9 mouse cellular contexts compared by ENCODE assay signal in the genomic region with DNA sequence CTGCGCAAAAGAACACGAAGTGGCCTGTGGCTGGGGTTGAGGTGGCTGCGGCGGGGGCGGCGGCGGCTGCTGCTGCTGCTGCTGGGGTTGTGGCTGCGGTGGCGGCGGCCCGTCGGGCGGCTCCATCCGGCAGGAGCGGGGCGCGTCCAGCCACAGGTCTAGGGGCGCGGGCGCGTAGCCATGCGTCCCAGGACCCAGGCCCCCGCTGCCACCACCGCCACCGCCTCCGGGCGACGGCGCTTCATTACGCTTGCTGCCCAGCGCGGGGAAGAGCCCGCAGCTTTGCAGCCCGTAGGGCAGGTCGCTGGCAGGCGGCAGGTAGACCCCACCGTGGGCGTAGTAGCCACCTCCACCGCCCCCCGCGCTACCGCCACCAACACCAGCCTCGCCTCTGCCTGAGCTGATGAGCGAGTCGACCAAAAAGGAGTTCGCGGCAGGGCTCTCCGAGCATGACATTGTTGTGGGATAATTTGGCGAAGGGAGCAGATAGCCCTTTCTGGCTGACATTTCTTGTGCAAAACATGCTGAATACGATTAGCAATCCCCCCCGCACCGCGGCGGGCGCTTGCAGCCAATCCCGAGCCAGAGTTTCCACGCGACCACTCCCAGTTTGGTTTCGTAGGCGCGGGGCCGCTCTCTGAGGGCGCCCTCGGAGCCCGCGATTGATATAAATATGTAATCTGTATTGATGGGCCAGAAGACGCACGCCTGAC. TPM values are rescaled to one million over a fixed set of nuclear protein-coding genes. Genes with fewer than 3 reads are reported as not detected.
A peak's percentile ranks its signal among the peaks of the same experiment; 100 is the strongest.
DNase-seq lines count a peak whose midpoint lies in the region; ATAC-seq and TF ChIP-seq lines count a peak whose summit lies in the region.
"Had no signal": no experiment of that assay in that cellular context is flagged by ENCODE, and none has a peak within 500 bp of the region (broad histone marks: within the 10 kb centered on the region; RNA-seq: fewer than 3 reads in every experiment).

No protein-coding gene starts in this region.

- no peak for ATAC-seq in midbrain, postnatal 0 days (ENCODE audit: low FRiP score)
- no peak for ATAC-seq in erythroid progenitor cell, adult 5-6 weeks (replicated peaks; ENCODE audit: low FRiP score, poor library complexity, severe bottlenecking)
- no peak for ATAC-seq in lung, postnatal 0 days

- 2% methylated on average over 68 of the region's 68 CpGs for WGBS in midbrain, embryonic 10.5 days
- 2% methylated on average over 48 of the region's 68 CpGs for WGBS in midbrain, postnatal 0 days
- 4% methylated on average over 49 of the region's 68 CpGs for WGBS in lung, postnatal 0 days

- peaks cover 100% of the 10 kb centered on the region for H3K27me3 ChIP-seq in midbrain, embryonic 10.5 days (ENCODE audit: low read depth, poor library complexity, severe bottlenecking)
- peaks cover 92% of the 10 kb centered on the region for H3K27me3 ChIP-seq in midbrain, postnatal 0 days (ENCODE audit: insufficient read depth, low read length)
- peaks cover 95% of the 10 kb centered on the region for H3K27me3 ChIP-seq in lung, postnatal 0 days (replicated peaks; ENCODE audit: insufficient read depth, low read length)

- H3K4me2 ChIP-seq in midbrain, postnatal 0 days (ENCODE audit: low read depth, low read length, poor library complexity, severe bottlenecking) = no peak overlapping the region
- H3K4me2 ChIP-seq in lung, postnatal 0 days (replicated peaks; ENCODE audit: low read depth, low read length) = no peak overlapping the region

- H3K9me3 ChIP-seq in midbrain, embryonic 10.5 days (replicated peaks) = no peaks in the 10 kb centered on the region
- H3K9me3 ChIP-seq in midbrain, postnatal 0 days (ENCODE audit: low read length) = no peaks in the 10 kb centered on the region
- no peaks in the 10 kb centered on the region for H3K9me3 ChIP-seq in lung, postnatal 0 days (ENCODE audit: low read length)

- no peak overlapping the region for H3K9ac ChIP-seq in midbrain, postnatal 0 days (replicated peaks; ENCODE audit: low read length, poor library complexity, severe bottlenecking)
- H3K9ac ChIP-seq in lung, postnatal 0 days (replicated peaks; ENCODE audit: low read depth) = no peak overlapping the region

- no peak overlapping the region for H3K27ac ChIP-seq in midbrain, embryonic 10.5 days (replicated peaks)
- no peak overlapping the region for H3K27ac ChIP-seq in midbrain, postnatal 0 days (ENCODE audit: low read depth, low read length)
- H3K27ac ChIP-seq in embryonic fibroblast, embryonic 13.5 days (ENCODE audit: insufficient read depth, low read length) = no peak overlapping the region
- H3K27ac ChIP-seq in lung, postnatal 0 days (ENCODE audit: low read length) = no peak overlapping the region

- no peak for TF ChIP-seq CTCF in midbrain, postnatal 0 days (IDR thresholded peaks at IDR 0.05)
- no peak for TF ChIP-seq CTCF in embryonic fibroblast, embryonic 13.5 days (IDR thresholded peaks at IDR 0.05; ENCODE audit: borderline replicate concordance, insufficient read depth, low read length)
- no peak for TF ChIP-seq CTCF in lung, postnatal 0 days (IDR thresholded peaks at IDR 0.05)

- DNase-seq in midbrain, embryonic 10.5 days (ENCODE audit: low spot score) = no peak
- no peak for DNase-seq in midbrain, postnatal 0 days (ENCODE audit: low spot score)
- DNase-seq in kidney, postnatal 10 days = peak; percentile 91
- DNase-seq in urinary bladder, postnatal 10 days (ENCODE audit: low spot score) = peak; percentile 31
- DNase-seq in lung, postnatal 0 days (ENCODE audit: low spot score) = no peak
- DNase-seq: cerebellum, adult 8-10 months had no signal

- H3K4me1 ChIP-seq in midbrain, embryonic 10.5 days = peaks cover 7% of the 10 kb centered on the region; the same call in 1 of the 2 replicates
- H3K4me1 ChIP-seq in midbrain, postnatal 0 days (ENCODE audit: insufficient read depth, low read length) = no peaks in the 10 kb centered on the region
- no peaks in the 10 kb centered on the region for H3K4me1 ChIP-seq in embryonic fibroblast, embryonic 13.5 days (ENCODE audit: control insufficient read depth, insufficient read depth, low read length)
- H3K4me1 ChIP-seq in lung, postnatal 0 days (ENCODE audit: insufficient read depth, low read depth, low read length) = no peaks in the 10 kb centered on the region

- TF ChIP-seq POLR2A in embryonic fibroblast, embryonic 13.5 days (IDR thresholded peaks at IDR 0.05; ENCODE audit: low read depth, low read length) = peak; percentile 67

- no peaks in the 10 kb centered on the region for H3K36me3 ChIP-seq in midbrain, embryonic 10.5 days
- H3K36me3 ChIP-seq in midbrain, postnatal 0 days (ENCODE audit: insufficient read depth, low read length) = no peaks in the 10 kb centered on the region
- no peaks in the 10 kb centered on the region for H3K36me3 ChIP-seq in lung, postnatal 0 days (ENCODE audit: insufficient read depth, low read length)

- 0 out of 2 replicates have a peak overlapping the region, but pooled peaks have one; percentile 11 for H3K4me3 ChIP-seq in midbrain, embryonic 10.5 days
- no peak overlapping the region for H3K4me3 ChIP-seq in midbrain, postnatal 0 days (ENCODE audit: low read depth, low read length)
- peak overlapping the region; percentile 52 for H3K4me3 ChIP-seq in embryonic fibroblast, embryonic 13.5 days (ENCODE audit: insufficient read depth, low read length)
- no peak overlapping the region for H3K4me3 ChIP-seq in lung, postnatal 0 days (ENCODE audit: low read depth, low read length)

- TF ChIP-seq EP300 in lung, postnatal 0 days (IDR thresholded peaks at IDR 0.05) = no peak

RNA-seq across cellular contexts. Expression of gene Hoxa9, which starts 3.7 kb away (rescaled TPM):
- polyA plus RNA-seq in midbrain, embryonic 10.5 days (2016; fragmentation: Nextera tagmentation; extraction: Ambion mirVana) = not detected in 2 replicates
- not detected in 2 replicates for total RNA-seq in midbrain, postnatal 0 days (2014; rRNA removed)
- not detected in 2 replicates for polyA plus RNA-seq in midbrain, postnatal 0 days (2015; fragmentation: Nextera tagmentation; extraction: Ambion mirVana)
- 9.9 and 13.6 TPM in 2 replicates for polyA plus RNA-seq in embryonic fibroblast, embryonic 13.5 days (2011; ENCODE audit: insufficient read length, low read depth, missing spikeins)
- total RNA-seq in erythroid progenitor cell, adult 5-6 weeks (2015; ENCODE audit: low replicate concordance) = 0.36 and 0.84 TPM in 2 replicates
- total RNA-seq in erythroid progenitor cell, adult 5-6 weeks (2017; ENCODE audit: low replicate concordance) = 4.5 TPM in 1 of 2 replicates, not detected in the other
- 0.06 and 0.07 TPM in 2 replicates for polyA plus RNA-seq in lung, postnatal 0 days (2015; fragmentation: Nextera tagmentation; extraction: Ambion mirVana)
- polyA plus RNA-seq: frontal cortex, adult 2 months had no signal

RNA-seq across cellular contexts. Expression of gene Hoxa10, which starts 6.1 kb away (rescaled TPM):
- 0.06 TPM in 1 of 2 replicates, not detected in the other for polyA plus RNA-seq in midbrain, embryonic 10.5 days (2016; fragmentation: Nextera tagmentation; extraction: Ambion mirVana)
- total RNA-seq in midbrain, postnatal 0 days (2014; rRNA removed) = not detected in 2 replicates
- not detected in 2 replicates for polyA plus RNA-seq in midbrain, postnatal 0 days (2015; fragmentation: Nextera tagmentation; extraction: Ambion mirVana)
- 12.1 and 18.2 TPM in 2 replicates for polyA plus RNA-seq in embryonic fibroblast, embryonic 13.5 days (2011; ENCODE audit: insufficient read length, low read depth, missing spikeins)
- total RNA-seq in erythroid progenitor cell, adult 5-6 weeks (2015; ENCODE audit: low replicate concordance) = not detected in 2 replicates
- total RNA-seq in erythroid progenitor cell, adult 5-6 weeks (2017; ENCODE audit: low replicate concordance) = 0.15 TPM in 1 of 2 replicates, not detected in the other
- not detected in 2 replicates for polyA plus RNA-seq in lung, postnatal 0 days (2015; fragmentation: Nextera tagmentation; extraction: Ambion mirVana)
- polyA plus RNA-seq: frontal cortex, adult 2 months had no signal

RNA-seq across cellular contexts. Expression of gene Hoxa11, which starts 11.0 kb away (rescaled TPM):
- polyA plus RNA-seq in midbrain, embryonic 10.5 days (2016; fragmentation: Nextera tagmentation; extraction: Ambion mirVana) = not detected in 2 replicates
- not detected in 2 replicates for total RNA-seq in midbrain, postnatal 0 days (2014; rRNA removed)
- polyA plus RNA-seq in midbrain, postnatal 0 days (2015; fragmentation: Nextera tagmentation; extraction: Ambion mirVana) = not detected in 2 replicates
- polyA plus RNA-seq in embryonic fibroblast, embryonic 13.5 days (2011; ENCODE audit: insufficient read length, low read depth, missing spikeins) = 5.1 and 9.2 TPM in 2 replicates
- total RNA-seq in erythroid progenitor cell, adult 5-6 weeks (2015; ENCODE audit: low replicate concordance) = not detected in 2 replicates
- not detected in 2 replicates for total RNA-seq in erythroid progenitor cell, adult 5-6 weeks (2017; ENCODE audit: low replicate concordance)
- polyA plus RNA-seq in lung, postnatal 0 days (2015; fragmentation: Nextera tagmentation; extraction: Ambion mirVana) = not detected in 2 replicates

RNA-seq across cellular contexts. Expression of gene Hoxa7, which starts 12.9 kb away (rescaled TPM):
- polyA plus RNA-seq in midbrain, embryonic 10.5 days (2016; fragmentation: Nextera tagmentation; extraction: Ambion mirVana) = not detected in 2 replicates
- not detected in 2 replicates for total RNA-seq in midbrain, postnatal 0 days (2014; rRNA removed)
- polyA plus RNA-seq in midbrain, postnatal 0 days (2015; fragmentation: Nextera tagmentation; extraction: Ambion mirVana) = not detected in 2 replicates
- 15.8 and 21.6 TPM in 2 replicates for polyA plus RNA-seq in embryonic fibroblast, embryonic 13.5 days (2011; ENCODE audit: insufficient read length, low read depth, missing spikeins)
- 1.1 and 8.4 TPM in 2 replicates for total RNA-seq in erythroid progenitor cell, adult 5-6 weeks (2015; ENCODE audit: low replicate concordance)
- total RNA-seq in erythroid progenitor cell, adult 5-6 weeks (2017; ENCODE audit: low replicate concordance) = 1.3 and 3.8 TPM in 2 replicates
- 7.5 and 8.7 TPM in 2 replicates for polyA plus RNA-seq in lung, postnatal 0 days (2015; fragmentation: Nextera tagmentation; extraction: Ambion mirVana)
- polyA plus RNA-seq: frontal cortex, adult 2 months had no signal

RNA-seq across cellular contexts. Expression of gene Gm28308, which starts 21.4 kb away (rescaled TPM):
- not detected in 2 replicates for polyA plus RNA-seq in midbrain, embryonic 10.5 days (2016; fragmentation: Nextera tagmentation; extraction: Ambion mirVana)
- not detected in 2 replicates for total RNA-seq in midbrain, postnatal 0 days (2014; rRNA removed)
- not detected in 2 replicates for polyA plus RNA-seq in midbrain, postnatal 0 days (2015; fragmentation: Nextera tagmentation; extraction: Ambion mirVana)
- polyA plus RNA-seq in embryonic fibroblast, embryonic 13.5 days (2011; ENCODE audit: insufficient read length, low read depth, missing spikeins) = 0.89 TPM in 1 of 2 replicates, not detected in the other
- total RNA-seq in erythroid progenitor cell, adult 5-6 weeks (2015; ENCODE audit: low replicate concordance) = not detected in 2 replicates
- not detected in 2 replicates for total RNA-seq in erythroid progenitor cell, adult 5-6 weeks (2017; ENCODE audit: low replicate concordance)
- polyA plus RNA-seq in lung, postnatal 0 days (2015; fragmentation: Nextera tagmentation; extraction: Ambion mirVana) = not detected in 2 replicates
- polyA plus RNA-seq: frontal cortex, adult 2 months had no signal

Comparison
In these comparisons a context has a peak if more than half of its experiments do, and no peak if none do; other contexts are left out.
1. H3K4me3 ChIP-seq: peak in midbrain, embryonic 10.5 days (single experiment) and embryonic fibroblast, embryonic 13.5 days (single experiment); none in midbrain, postnatal 0 days (single experiment) and lung, postnatal 0 days (single experiment).
2. DNase-seq: peak in kidney, postnatal 10 days (single experiment) and urinary bladder, postnatal 10 days (single experiment); none in midbrain, embryonic 10.5 days (single experiment), midbrain, postnatal 0 days (single experiment) and lung, postnatal 0 days (single experiment).
3. RNA of gene Hoxa9, which starts 3.7 kb away (polyA plus RNA-seq): 9.9 to 13.6 TPM in embryonic fibroblast, embryonic 13.5 days; 0.06 to 0.07 TPM in lung, postnatal 0 days, not detected in midbrain, embryonic 10.5 days and not detected in midbrain, postnatal 0 days; every median in the first group is over 10 times any median in the second.
4. RNA of gene Hoxa10, which starts 6.1 kb away (polyA plus RNA-seq): 12.1 to 18.2 TPM in embryonic fibroblast, embryonic 13.5 days; 0.06 TPM in midbrain, embryonic 10.5 days, not detected in midbrain, postnatal 0 days and not detected in lung, postnatal 0 days; every median in the first group is over 10 times any median in the second.